Mouse (Mus musculus): ENCODE measurements around the gene Pdlim3.

- no peak for TF ChIP-seq CTCF (IDR thresholded peaks at IDR 0.05; ENCODE audit: insufficient read depth, low read depth, low read length)
- no peak for TF ChIP-seq POLR2A (IDR thresholded peaks at IDR 0.05; ENCODE audit: insufficient read depth, low read depth, low read length)
Measured at GRCm38 (mm10) chr8:45855118-45855517, 30.1 kb upstream of the Pdlim3 start.
